Mouse (Mus musculus): ENCODE data around the gene Sept9. TPM values are rescaled to one million over a fixed set of nuclear protein-coding genes. Genes with fewer than 3 reads are reported as not detected.
A peak's percentile ranks its signal among the peaks of the same experiment; 100 is the strongest.

Gene Sept9
- polyA plus RNA-seq, 1 experiment from 2014 or later, result 105 TPM

DNA sequence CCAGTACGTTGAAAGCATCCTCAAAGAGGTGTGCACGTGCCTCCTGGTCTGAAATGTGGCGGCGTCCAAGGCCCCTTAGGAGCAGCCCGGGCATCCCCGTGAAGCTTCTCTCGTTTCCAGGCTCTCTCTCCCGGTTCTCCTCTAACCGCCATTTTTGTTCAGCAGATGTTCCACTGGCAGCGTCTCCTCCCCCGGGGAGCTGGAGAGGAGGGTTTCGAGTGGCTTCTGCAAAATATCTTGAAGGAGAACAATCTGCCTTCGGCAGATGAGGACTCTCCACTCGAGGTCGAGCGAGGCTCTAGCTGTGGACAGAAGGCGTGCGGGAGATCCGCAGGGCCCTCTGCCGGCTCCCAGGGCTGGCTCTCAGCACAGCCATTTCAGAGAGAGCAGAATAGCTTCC lies 173.7 kb downstream of the Sept9 start:
- Histone ChIP-seq H3K9me3 (no peaks in the 10 kb centered on the region), H3K27ac (replicated peaks) (peak overlapping the region; percentile 46; the same call in 1 of the 2 replicates), H3K4me3 (no peak overlapping the region), H3K36me3 (no peaks in the 10 kb centered on the region), H3K27me3 (no peaks in the 10 kb centered on the region; the same call in 1 of the 2 replicates), H3K4me2 (no peak overlapping the region), H3K4me1 (replicated peaks) (0 out of 2 replicates have a peak, but pooled peaks cover 12% of the 10 kb centered on the region), H3K9ac (no peak overlapping the region)
- 73% methylated on average over 20 of the region's 20 CpGs for WGBS
- no peak for ATAC-seq (ENCODE audit: low read depth)

DNA sequence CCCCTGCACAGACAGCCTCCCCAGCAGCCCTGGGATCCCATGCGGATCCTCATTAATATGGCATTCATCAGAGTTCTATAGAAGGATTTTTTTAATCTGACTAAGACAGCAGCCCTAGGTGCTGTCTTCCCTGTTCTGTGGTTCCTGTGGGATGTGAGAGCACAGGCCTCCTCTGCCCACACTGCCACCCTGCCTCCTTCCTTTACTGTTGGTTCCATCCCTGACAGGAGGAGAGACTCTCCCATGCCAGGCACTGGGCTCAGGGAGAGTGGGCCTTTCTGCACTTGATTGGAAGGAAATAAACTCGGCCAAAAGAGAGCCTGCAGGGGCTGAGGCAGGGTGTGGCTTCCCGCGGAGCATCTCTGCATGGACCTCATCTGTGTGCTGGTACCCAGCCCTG lies 174.4 kb downstream of the Sept9 start:
- no peak overlapping the region for H3K27ac ChIP-seq (replicated peaks)
- H3K9me3 ChIP-seq, result no peaks in the 10 kb centered on the region
- no peak overlapping the region for H3K4me3 ChIP-seq
- 0 out of 2 replicates have a peak, but pooled peaks cover 12% of the 10 kb centered on the region for H3K4me1 ChIP-seq (replicated peaks)
- no peak for ATAC-seq (ENCODE audit: low read depth)
- no peak overlapping the region for H3K4me2 ChIP-seq
- no peaks in the 10 kb centered on the region; the same call in 1 of the 2 replicates for H3K27me3 ChIP-seq
- no peak overlapping the region for H3K9ac ChIP-seq
- WGBS, result 29% methylated on average over 4 of the region's 4 CpGs
- H3K36me3 ChIP-seq, result no peaks in the 10 kb centered on the region

DNA sequence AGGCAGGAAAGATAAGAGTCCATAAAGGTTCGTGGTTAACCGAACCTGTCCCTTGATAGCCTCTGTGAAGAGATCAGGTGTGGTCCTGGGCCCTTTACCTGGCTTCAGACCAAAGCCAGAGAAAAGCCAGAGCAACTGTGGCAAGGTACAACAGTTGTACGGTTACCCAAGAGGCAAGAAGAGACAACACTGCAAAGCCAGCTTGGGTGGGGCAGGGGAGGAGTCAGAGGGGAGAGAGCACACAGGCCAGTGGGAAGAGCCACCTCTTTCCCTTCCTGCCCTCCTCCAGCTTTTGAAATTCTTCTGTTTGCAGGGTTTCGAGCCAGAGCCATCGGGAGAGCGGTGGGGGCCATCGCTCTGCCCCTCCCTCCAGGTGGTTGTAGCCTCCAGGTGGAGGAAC lies 174.8 kb downstream of the Sept9 start:
- 60% methylated on average over 7 of the region's 7 CpGs for WGBS
- Histone ChIP-seq H3K27me3 (no peaks in the 10 kb centered on the region; the same call in 1 of the 2 replicates), H3K36me3 (no peaks in the 10 kb centered on the region), H3K4me1 (replicated peaks) (0 out of 2 replicates have a peak, but pooled peaks cover 12% of the 10 kb centered on the region), H3K27ac (replicated peaks) (no peak overlapping the region), H3K4me3 (no peak overlapping the region), H3K4me2 (no peak overlapping the region), H3K9ac (no peak overlapping the region), H3K9me3 (no peaks in the 10 kb centered on the region)
- ATAC-seq (ENCODE audit: low read depth), result no peak

DNA sequence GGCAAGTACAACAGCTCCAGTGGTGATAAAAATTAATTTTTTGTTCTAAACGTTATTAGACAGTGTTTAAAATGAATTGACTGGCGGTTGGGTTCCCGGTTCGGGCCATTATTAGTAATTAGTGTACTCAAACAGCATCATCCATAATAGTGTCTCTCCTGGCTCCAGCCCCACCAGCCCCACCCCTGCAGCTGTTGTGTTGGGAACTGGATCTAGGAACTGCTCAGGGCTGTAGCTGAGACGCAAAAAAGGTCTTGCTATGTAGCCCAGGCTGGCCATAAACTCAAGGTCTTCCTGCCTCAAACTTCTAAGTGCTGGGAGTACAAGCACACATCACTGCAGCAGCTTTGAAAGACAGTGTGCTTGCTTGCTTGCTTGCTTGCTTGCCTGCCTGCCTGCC lies 180.3 kb downstream of the Sept9 start:
- Histone ChIP-seq H3K27me3 (peaks cover 12% of the 10 kb centered on the region), H3K4me3 (no peak overlapping the region), H3K4me2 (no peak overlapping the region), H3K4me1 (replicated peaks) (peaks cover 7% of the 10 kb centered on the region), H3K27ac (replicated peaks) (no peak overlapping the region), H3K9ac (no peak overlapping the region), H3K9me3 (no peaks in the 10 kb centered on the region), H3K36me3 (no peaks in the 10 kb centered on the region)
- WGBS, result 61% methylated on average over 5 of the region's 5 CpGs
- ATAC-seq (ENCODE audit: low read depth), result no peak

DNA sequence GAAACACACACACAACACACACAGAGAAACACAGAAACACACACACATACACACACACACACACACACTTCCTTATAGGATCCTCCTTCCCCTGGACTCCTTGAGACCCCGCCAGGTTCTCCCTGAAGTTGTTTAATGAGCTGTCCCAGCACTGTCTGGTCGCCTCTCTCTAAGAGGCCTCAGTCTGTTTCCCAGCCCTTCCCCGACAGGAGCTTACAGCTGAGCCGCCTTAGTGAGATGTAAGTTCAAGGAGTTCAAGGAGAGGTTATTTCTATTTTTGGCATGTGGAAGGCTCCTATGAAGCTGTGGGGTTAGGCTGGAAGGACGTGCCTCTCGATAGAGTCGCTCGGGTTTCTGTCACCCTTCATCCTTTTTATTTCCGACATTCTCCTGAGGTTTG lies 184.8 kb downstream of the Sept9 start:
- peaks cover 37% of the 10 kb centered on the region for H3K27me3 ChIP-seq
- WGBS, result 39% methylated on average over 9 of the region's 9 CpGs
- H3K4me1 ChIP-seq (replicated peaks), result peaks cover 19% of the 10 kb centered on the region
- no peak overlapping the region for H3K4me3 ChIP-seq
- H3K27ac ChIP-seq (replicated peaks), result no peak overlapping the region
- no peaks in the 10 kb centered on the region for H3K36me3 ChIP-seq
- no peak overlapping the region for H3K4me2 ChIP-seq
- H3K9me3 ChIP-seq, result no peaks in the 10 kb centered on the region
- H3K9ac ChIP-seq, result no peak overlapping the region; the same call in 1 of the 2 replicates
- ATAC-seq (ENCODE audit: low read depth), result no peak

DNA sequence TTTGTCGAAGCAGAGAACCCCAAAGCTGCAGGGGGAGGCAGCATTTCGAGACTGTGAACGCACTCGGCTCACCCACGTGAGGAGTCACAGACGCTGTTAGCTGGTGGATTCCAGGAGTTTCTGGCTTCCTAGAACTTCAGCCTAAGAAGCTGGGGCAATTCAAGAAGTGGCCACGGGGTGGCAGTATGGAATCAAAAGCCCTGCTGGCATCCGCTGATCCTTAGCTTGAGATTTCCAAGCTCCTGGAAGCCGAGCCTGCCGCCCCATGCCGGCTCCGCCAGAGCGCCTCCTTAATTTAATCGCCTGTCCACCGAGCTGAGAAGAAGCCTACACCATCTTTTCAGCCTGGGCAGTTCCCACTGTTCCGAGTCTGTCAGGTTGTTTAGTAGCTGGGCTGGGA lies 185.4 kb downstream of the Sept9 start:
- 2% methylated on average over 16 of the region's 16 CpGs for WGBS
- Histone ChIP-seq H3K4me2 (peak overlapping the region; percentile 23; the same call in 1 of the 2 replicates), H3K9me3 (no peaks in the 10 kb centered on the region), H3K36me3 (no peaks in the 10 kb centered on the region), H3K4me3 (no peak overlapping the region), H3K4me1 (replicated peaks) (peaks cover 21% of the 10 kb centered on the region), H3K27ac (replicated peaks) (no peak overlapping the region), H3K9ac (no peak overlapping the region), H3K27me3 (peaks cover 37% of the 10 kb centered on the region)
- peak; percentile 74; the same call in 1 of the 2 replicates for ATAC-seq (ENCODE audit: low read depth)

DNA sequence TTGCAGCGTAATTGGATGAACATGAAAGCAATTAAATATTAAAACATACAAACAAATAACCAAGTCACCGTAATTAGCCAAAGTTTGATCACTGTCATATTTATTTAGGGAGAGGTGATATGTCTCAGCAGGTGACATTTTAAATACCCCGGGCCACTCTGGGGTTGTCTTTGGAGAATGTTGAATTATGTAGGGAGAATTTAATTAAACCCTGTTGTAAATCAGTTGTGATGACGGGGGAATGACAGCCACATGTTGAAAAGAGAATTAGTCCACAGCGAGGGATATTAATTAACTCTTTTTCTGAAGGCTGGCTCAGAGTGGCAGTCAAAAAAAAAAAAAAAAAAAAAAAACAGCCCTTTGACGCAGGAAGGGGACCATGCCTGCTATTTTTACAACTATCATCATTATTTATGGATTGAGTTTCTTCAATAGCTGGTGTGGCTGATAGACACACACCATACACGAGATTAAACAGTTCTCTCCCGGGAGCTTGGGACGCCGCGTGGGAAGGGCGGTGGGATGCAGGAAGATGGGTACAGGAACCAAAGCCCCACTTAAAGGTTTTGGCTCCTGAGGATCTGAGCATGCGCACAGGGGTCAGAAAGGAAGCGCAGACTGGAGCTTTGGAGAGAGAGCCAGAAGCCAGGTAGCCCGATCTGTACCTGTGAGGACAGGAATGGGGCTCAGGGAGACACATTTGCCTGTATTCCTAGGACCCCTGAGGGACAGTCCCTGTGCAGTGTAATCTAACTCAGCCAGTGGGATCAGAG lies 186.1 kb downstream of the Sept9 start:
- Histone ChIP-seq H3K9me3 (no peaks in the 10 kb centered on the region), H3K4me3 (no peak overlapping the region), H3K36me3 (no peaks in the 10 kb centered on the region), H3K9ac (0 out of 2 replicates have a peak overlapping the region, but pooled peaks have one; percentile 38), H3K4me2 (peak overlapping the region; percentile 23; the same call in 1 of the 2 replicates), H3K4me1 (replicated peaks) (peaks cover 25% of the 10 kb centered on the region), H3K27me3 (peaks cover 37% of the 10 kb centered on the region), H3K27ac (replicated peaks) (no peak overlapping the region; the same call in 1 of the 2 replicates)
- WGBS, result 33% methylated on average over 15 of the region's 15 CpGs
- ATAC-seq (ENCODE audit: low read depth), result no peak

DNA sequence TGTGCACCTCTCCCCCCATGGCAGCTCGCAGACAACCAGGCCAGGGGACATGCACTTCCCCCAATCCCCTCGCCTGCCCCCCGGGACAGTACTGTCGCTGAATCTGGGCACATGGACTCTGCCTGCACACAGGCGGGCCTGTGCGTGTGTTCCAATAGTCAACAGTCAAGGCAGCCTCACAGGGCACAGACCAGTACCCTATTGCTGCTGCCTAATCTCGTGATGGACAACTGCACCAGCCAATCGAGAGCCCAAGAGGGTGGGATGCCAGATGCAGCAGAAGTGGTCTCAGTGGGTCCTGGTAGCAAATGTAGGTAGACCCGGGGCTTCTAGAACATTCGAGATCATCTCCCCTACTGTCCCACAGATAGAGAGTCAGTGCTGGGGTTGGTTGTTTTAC lies 187.8 kb downstream of the Sept9 start:
- Histone ChIP-seq H3K4me2 (no peak overlapping the region), H3K9ac (no peak overlapping the region), H3K9me3 (no peaks in the 10 kb centered on the region), H3K27me3 (peaks cover 37% of the 10 kb centered on the region), H3K36me3 (no peaks in the 10 kb centered on the region), H3K4me3 (no peak overlapping the region), H3K4me1 (replicated peaks) (peaks cover 25% of the 10 kb centered on the region), H3K27ac (replicated peaks) (no peak overlapping the region)
- no peak for ATAC-seq (ENCODE audit: low read depth)
- 78% methylated on average over 10 of the region's 10 CpGs for WGBS

DNA sequence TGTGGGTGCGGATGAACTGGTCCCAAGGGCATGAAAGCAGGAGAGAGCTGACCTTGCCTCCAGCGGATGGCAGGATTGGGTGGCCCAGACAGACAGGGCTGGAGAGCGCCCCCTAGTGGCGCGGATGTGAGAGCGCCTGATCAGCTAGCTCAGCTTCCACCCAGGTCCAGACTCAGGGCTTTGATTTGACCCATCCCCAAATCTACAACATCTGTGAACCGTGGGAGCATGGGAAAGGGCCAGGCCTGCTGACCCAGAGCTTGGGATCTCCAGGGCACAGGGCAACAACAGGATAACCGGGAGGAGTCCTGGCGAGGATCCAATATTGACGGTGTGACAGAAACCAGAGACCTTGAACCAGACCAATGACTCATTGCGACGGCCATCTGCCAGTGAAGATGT lies 190.5 kb downstream of the Sept9 start:
- Histone ChIP-seq H3K9me3 (no peaks in the 10 kb centered on the region), H3K36me3 (no peaks in the 10 kb centered on the region), H3K9ac (no peak overlapping the region), H3K27me3 (peaks cover 30% of the 10 kb centered on the region), H3K27ac (replicated peaks) (no peak overlapping the region), H3K4me3 (no peak overlapping the region), H3K4me2 (no peak overlapping the region), H3K4me1 (replicated peaks) (peaks cover 32% of the 10 kb centered on the region)
- ATAC-seq (ENCODE audit: low read depth), result no peak
- 28% methylated on average over 12 of the region's 12 CpGs for WGBS

DNA sequence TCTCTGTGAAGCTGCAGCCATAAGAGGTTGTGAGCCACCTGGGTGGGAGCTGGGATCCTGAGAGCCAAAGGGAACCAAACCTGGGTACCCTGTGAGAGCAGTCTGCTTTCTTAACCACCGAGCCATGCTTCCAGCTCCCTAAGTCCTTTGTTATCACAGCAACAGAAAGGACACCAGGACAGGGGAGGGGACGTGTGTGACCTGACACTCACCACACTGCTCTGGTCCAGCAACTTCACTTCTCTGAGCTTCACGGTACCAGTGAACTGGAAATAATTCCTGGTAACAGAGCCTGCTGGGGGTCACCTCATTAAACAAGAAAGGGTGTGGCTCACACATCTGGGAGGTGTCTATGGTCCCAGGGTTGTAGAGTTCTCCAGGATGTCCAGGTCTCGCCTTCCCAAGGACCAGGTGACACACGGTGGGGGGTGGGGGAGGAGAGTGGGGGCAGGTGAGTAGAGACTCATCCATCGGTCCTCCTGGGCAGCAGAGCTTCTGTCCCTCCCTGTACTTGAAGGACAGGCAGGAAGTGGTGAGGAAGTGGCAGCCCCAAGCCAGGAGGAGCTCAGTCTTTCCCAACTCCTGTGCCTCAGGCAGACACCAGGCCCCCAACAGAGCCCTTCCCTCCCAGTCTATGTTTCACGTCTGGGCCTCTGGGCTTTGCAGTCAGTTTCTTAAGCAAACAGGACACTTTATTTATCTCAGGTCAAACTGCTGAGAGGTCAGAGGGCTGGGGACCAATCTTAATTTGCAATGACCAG lies 191.5 kb downstream of the Sept9 start:
- no peak overlapping the region for H3K27ac ChIP-seq (replicated peaks)
- peaks cover 30% of the 10 kb centered on the region for H3K4me1 ChIP-seq (replicated peaks)
- no peaks in the 10 kb centered on the region for H3K9me3 ChIP-seq
- 34% methylated on average over 7 of the region's 7 CpGs for WGBS
- H3K27me3 ChIP-seq, result peaks cover 26% of the 10 kb centered on the region
- H3K4me2 ChIP-seq, result no peak overlapping the region
- H3K9ac ChIP-seq, result no peak overlapping the region
- no peaks in the 10 kb centered on the region for H3K36me3 ChIP-seq
- H3K4me3 ChIP-seq, result no peak overlapping the region
- no peak for ATAC-seq (ENCODE audit: low read depth)

DNA sequence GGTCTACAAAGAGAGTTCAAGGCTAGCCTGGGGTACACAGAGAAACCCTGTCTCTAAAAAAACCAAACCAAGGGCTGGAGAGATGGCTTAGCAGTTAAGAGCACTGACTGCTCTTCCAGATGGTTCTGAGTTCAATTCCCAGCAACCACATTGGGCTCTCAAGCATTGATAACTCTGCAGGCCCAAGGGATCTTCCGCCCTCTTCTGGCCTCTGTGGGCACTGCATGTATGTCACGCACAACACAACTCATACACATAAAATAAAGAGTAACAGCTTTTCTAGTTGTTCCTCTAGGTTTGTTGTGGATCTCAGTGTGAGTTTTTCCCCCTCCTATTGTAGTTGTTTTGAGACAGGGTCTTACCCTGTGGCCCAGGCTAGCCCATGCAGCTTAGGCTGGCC lies 192.8 kb downstream of the Sept9 start:
- peaks cover 27% of the 10 kb centered on the region for H3K27me3 ChIP-seq
- no peaks in the 10 kb centered on the region for H3K9me3 ChIP-seq
- ATAC-seq (ENCODE audit: low read depth), result no peak
- H3K4me2 ChIP-seq, result no peak overlapping the region
- 90% methylated on average over 2 of the region's 2 CpGs for WGBS
- H3K36me3 ChIP-seq, result no peaks in the 10 kb centered on the region
- H3K27ac ChIP-seq (replicated peaks), result no peak overlapping the region
- H3K9ac ChIP-seq, result no peak overlapping the region
- no peak overlapping the region for H3K4me3 ChIP-seq
- H3K4me1 ChIP-seq (replicated peaks), result peaks cover 29% of the 10 kb centered on the region

DNA sequence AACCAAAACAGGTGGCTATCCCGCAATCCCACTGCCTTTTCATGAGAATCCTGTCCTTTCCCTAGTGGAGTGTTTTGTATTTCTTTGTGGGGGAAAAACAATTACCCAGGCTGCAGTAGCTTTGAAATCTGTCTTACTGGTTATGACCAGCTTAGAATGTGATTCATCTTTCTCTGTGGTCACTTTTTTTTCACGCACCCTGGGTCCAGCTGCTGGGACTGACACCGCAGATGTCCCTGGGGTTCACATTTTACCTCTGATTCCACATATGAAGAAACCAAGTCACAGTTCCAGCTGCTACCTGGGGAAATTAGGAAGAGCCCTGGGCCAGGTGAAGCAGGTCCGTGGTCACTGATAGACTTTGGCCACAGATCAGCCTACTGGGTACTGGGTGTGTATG lies 194.3 kb downstream of the Sept9 start:
- Histone ChIP-seq H3K4me3 (no peak overlapping the region), H3K9ac (peak overlapping the region; percentile 66; the same call in 1 of the 2 replicates), H3K9me3 (no peaks in the 10 kb centered on the region), H3K4me1 (replicated peaks) (peaks cover 38% of the 10 kb centered on the region), H3K27ac (replicated peaks) (peak overlapping the region; percentile 83; the same call in 1 of the 2 replicates), H3K4me2 (peak overlapping the region; percentile 62), H3K36me3 (no peaks in the 10 kb centered on the region), H3K27me3 (peaks cover 25% of the 10 kb centered on the region)
- ATAC-seq (ENCODE audit: low read depth), result no peak
- WGBS, result 60% methylated on average over 4 of the region's 4 CpGs
